Mouse (Mus musculus) heart, postnatal 10 days (tissue): ENCODE measurements around the gene Iqce. TPM values are rescaled to one million over a fixed set of nuclear protein-coding genes. Genes with fewer than 3 reads are reported as not detected.
"Not testable (repeated sequence)": the region's sequence is repeated elsewhere in the genome, so short reads cannot be mapped to it uniquely, and the experiment has no call there.

Experiments
- DNase-seq, 2 experiments: peaks; one replicate each; pipeline ENCODE4 v3.0.0; 2021
- intact Hi-C: fragments of 180-260 bp; cut with DNase I; formaldehyde crosslinking; loops from one replicate; pipeline ENCODE4 v1.15.1; 2025
- total RNA-seq, 2 experiments: library from RNA; stranded (reverse); gene quantifications; 2 replicates each; pipeline ENCODE4 v1.2.3; 2021

Gene Iqce
- total RNA-seq, 2 experiments from 2014 or later = 10.5 to 10.9 TPM

GRCm38 (mm10) chr5:140705501-140706171 is 3.5 kb upstream of the Iqce start:
- peak; percentile 17 to 26 for DNase-seq
- intact Hi-C loops = loop anchor here (5.0 kb wide), 1 partner anchor 122 kb away; no protein-coding TSS in a partner anchor

GRCm38 (mm10) chr5:140704378-140705251 is 2.4 kb upstream of the Iqce start, which contains the start of gene Brat1:
Gene Brat1 (plus strand): TSS chr5:140705011.
- DNase-seq = peak; percentile 100
- intact Hi-C loops = loop anchor here (5.0 kb wide), 1 partner anchor 123 kb away; no protein-coding TSS in a partner anchor

- DNase-seq = no peak
- intact Hi-C loops = no loop called here
Measured at GRCm38 (mm10) chr5:140703480-140704377, 1.6 kb upstream of the Iqce start.

GRCm38 (mm10) chr5:140702618-140703175 is 519 bp upstream of the Iqce start:
- intact Hi-C loops = no loop called here

GRCm38 (mm10) chr5:140701661-140702060 is 517 bp downstream of the Iqce start:
- no peak for DNase-seq
- intact Hi-C loops = no loop called here

More at GRCm38 (mm10) chr5:140702618-140703175, 519 bp upstream of the Iqce start:
- DNase-seq = peak; percentile 26 to 47

- no peak for DNase-seq
- intact Hi-C loops = no loop called here
Measured at GRCm38 (mm10) chr5:140699776-140700175, 2.4 kb downstream of the Iqce start.

- DNase-seq = no peak
- intact Hi-C loops = no loop called here
Measured at GRCm38 (mm10) chr5:140695987-140696386, 6.2 kb downstream of the Iqce start.

GRCm38 (mm10) chr5:140688434-140688833 is 13.7 kb downstream of the Iqce start:
- intact Hi-C loops = loop anchor here (5.0 kb wide), 1 partner anchor 151 kb away; no protein-coding TSS in a partner anchor

GRCm38 (mm10) chr5:140684343-140685148 is 17.6 kb downstream of the Iqce start:
- DNase-seq = peak; percentile 41 to 63
- intact Hi-C loops = loop anchor here (5.0 kb wide), 1 partner anchor 147 kb away; no protein-coding TSS in a partner anchor

More at GRCm38 (mm10) chr5:140688434-140688833, 13.7 kb downstream of the Iqce start:
- no peak for DNase-seq

- intact Hi-C loops = no loop called here
- no peak for DNase-seq
Measured at GRCm38 (mm10) chr5:140682113-140682512, 20.1 kb downstream of the Iqce start.

- intact Hi-C loops = no loop called here
- no peak for DNase-seq
Measured at GRCm38 (mm10) chr5:140680950-140681349, 21.2 kb downstream of the Iqce start.

GRCm38 (mm10) chr5:140680051-140680450 is 22.1 kb downstream of the Iqce start:
- intact Hi-C loops = no loop called here
- DNase-seq = no peak

- intact Hi-C loops = no loop called here
- DNase-seq = no peak
Measured at GRCm38 (mm10) chr5:140677137-140677536, 25.0 kb downstream of the Iqce start.

- DNase-seq = no peak
- intact Hi-C loops = no loop called here
Measured at GRCm38 (mm10) chr5:140675640-140676039, 26.5 kb downstream of the Iqce start.

GRCm38 (mm10) chr5:140675079-140675478 is 27.1 kb downstream of the Iqce start:
- no peak for DNase-seq
- intact Hi-C loops = no loop called here

GRCm38 (mm10) chr5:140674036-140674435 is 28.1 kb downstream of the Iqce start:
- intact Hi-C loops = no loop called here
- DNase-seq = no peak

- intact Hi-C loops = not testable (repeated sequence)
- peak; percentile 59 for DNase-seq
Measured at GRCm38 (mm10) chr5:140672603-140673002, 29.6 kb downstream of the Iqce start.

GRCm38 (mm10) chr5:140672115-140672514 is 30.1 kb downstream of the Iqce start:
- intact Hi-C loops = no loop called here
- no peak for DNase-seq

- DNase-seq = peak; percentile 80 to 89
- intact Hi-C loops = loop anchor here (1.0 to 5.0 kb wide), 2 partner anchors 36 to 123 kb away; no protein-coding TSS in a partner anchor
Measured at GRCm38 (mm10) chr5:140663621-140664180, 38.5 kb downstream of the Iqce start.
